Mouse (Mus musculus) CD4-positive, CD25-positive, alpha-beta regulatory T cell (primary cell): Measurements from ENCODE around the gene Rpl27a. TPM values are rescaled to one million over a fixed set of nuclear protein-coding genes. Genes with fewer than 3 reads are reported as not detected.

ENCODE experiments used
- polyA plus RNA-seq: library from polyadenylated mRNA; unstranded; fragments of 100-300 nt; shearing (Covaris generic); gene quantifications from one replicate; pipeline ENCODE4 v1.2.1, GENCODE M21; 2017

The Rpl27a gene
- polyA plus RNA-seq = 125 TPM

DNA sequence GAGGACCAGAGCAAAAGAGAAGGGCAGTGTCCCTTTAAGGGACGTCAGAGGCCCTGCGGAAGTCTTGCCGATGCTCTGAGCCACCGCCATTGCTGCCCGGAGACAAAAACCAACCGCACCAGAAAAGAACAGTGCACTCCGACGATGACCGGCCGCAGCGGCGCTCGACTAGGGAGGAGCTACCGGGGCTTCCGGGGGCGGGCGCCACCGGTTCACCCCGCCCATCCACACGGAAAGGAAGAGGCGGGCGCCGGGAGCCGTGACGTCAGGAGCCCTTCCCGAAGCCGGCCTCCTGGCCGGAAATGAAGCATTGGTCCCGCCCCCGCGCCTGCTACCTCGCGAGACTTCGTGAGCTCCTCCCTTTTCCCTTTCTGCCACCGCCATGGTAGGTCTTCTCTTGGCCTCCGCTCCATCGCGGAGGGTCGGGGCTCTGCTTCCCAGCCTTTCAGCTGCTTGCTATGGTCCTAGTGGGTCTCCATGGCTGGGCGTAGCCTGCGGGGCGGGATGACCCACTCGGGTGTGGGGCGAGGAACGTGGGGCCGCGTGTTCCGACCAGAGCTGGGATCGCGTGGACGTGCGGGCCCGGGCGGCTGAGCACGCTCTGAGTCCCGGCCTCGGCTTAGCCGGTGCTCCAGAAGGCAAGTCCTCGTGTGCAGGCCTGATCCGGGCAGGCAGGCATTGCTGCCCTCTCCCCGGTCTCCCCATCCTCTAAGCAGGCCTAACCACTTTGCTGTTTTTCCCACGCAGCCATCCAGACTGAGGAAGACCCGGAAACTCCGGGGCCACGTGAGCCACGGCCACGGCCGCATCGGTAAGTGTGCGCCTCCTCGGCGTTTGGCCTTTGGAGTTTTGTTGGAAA lies at the start of gene Rpl27a:
Gene Rpl27a, plus strand, starts transcription at position 310 of the 859 bp plus-strand sequence.

DNA sequence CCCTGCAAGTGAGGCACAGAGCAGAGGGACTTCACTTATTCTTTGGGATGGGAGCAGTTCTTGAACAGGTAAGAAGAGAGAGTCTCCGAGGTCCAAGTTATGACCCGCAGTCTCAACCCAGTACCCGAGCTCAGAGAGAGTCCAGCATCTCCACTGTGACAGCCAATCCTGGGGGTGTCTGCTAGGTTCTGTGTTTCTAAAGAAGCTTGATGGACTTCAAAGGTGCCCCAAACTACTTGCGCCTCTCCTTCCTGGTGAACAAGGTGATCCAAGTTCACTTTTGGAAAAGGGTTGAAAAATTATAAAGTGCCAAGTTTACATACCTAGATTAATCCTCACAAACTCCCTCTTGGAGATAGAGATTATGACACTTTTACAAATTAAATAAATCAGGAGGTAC lies 10.9 kb upstream of the Rpl27a start, which contains the start of gene Trim66:
Gene Trim66, minus strand, starts transcription at position 101 of the 400 bp plus-strand sequence.

Other genes starting within 250 kb of the Rpl27a start
- not detected for gene Stk33, start 80.1 kb upstream of the Rpl27a start, polyA plus RNA-seq
- 0.02 TPM for gene Trim66, start 11.0 kb upstream of the Rpl27a start, polyA plus RNA-seq
- 0.91 TPM for gene St5, start 184.5 kb downstream of the Rpl27a start, polyA plus RNA-seq
- gene Akip1, start 184.5 kb downstream of the Rpl27a start, polyA plus RNA-seq = 35.5 TPM
- not detected for gene BC051019, start 204.7 kb downstream of the Rpl27a start, polyA plus RNA-seq
- 0.61 TPM for gene Ascl3, start 212.6 kb downstream of the Rpl27a start, polyA plus RNA-seq
- gene Tmem9b, start 233.7 kb downstream of the Rpl27a start, polyA plus RNA-seq = 129 TPM